Mouse (Mus musculus) spleen, adult 18-20 months (tissue): ENCODE measurements around the gene Gm20605.

ENCODE experiments used
- DNase-seq, 2 experiments: peaks; one replicate each; pipeline ENCODE4 v3.0.0; 2022; ENCODE audit warnings: mixed read lengths in 2 of 2

Gm20605 gene

DNA sequence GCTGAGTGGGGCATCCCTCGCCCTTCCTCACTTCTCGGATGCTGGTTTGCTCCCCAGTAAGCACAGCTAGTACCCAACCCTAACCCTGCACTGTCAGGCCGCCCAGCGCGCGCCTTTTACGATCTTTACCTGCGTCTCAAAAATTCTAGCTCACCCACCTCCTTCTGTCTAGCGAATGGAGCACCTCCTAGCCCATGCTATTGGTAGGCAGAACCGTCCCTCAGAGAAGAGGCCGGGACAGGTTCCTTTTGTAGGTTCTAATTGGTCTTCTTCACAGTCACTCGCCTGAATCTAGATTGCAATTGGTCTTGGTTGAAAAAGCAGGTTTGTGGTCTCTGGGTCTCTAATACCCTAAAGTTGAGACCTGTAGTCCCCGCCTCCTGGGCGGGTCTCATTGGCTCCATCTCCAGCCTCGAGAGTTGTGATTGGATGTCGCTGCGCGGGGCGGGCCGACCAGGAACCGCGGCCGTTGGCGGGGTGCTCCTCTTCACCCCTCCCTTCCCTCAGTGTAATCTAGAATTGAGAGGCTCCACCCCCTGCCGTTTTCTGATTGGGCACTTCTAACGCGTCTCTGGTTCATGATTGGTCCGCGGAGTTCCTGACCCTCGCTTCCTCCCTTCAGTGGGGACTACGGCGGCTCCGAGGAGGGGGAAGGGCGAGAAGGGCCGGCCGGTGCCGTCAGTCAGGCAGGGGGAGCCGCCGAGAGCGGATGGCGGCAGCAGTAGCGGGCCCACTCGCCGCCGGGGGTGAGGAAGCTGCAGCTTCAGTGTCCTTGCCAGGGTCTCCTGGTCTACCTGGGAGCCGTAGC, at the start of gene Gm20605, which contains the start of the genes Fbxo24 and Lrch4:
Gene Gm20605, plus strand, starts transcription at position 678 of the 808 bp plus-strand sequence.
Gene Fbxo24, minus strand, starts transcription at position 505 of the 808 bp plus-strand sequence.
Gene Lrch4, plus strand, starts transcription at position 624 of the 808 bp plus-strand sequence.
- peak; percentile 96 to 99 for DNase-seq

DNA sequence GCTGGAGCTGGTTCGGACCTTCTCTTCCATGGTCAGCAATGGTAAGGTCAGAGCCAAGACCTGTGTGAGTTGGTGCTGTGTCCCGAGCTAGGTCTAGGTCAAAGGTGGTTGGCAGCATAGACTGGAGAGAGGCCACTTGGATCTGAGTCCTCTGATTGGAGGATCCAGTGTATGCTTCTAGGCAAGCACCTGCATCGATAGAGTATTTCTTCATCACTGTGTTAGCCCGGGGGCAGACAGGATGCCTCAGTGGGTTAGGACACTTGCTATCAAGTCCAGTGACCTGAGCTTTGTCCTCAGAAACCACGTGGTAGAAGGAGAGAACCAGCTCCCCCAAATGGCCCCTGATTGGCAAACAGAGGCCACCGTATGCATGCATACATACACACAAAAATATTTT, 48.7 kb upstream of the Gm20605 start:
- DNase-seq: no peak

DNA sequence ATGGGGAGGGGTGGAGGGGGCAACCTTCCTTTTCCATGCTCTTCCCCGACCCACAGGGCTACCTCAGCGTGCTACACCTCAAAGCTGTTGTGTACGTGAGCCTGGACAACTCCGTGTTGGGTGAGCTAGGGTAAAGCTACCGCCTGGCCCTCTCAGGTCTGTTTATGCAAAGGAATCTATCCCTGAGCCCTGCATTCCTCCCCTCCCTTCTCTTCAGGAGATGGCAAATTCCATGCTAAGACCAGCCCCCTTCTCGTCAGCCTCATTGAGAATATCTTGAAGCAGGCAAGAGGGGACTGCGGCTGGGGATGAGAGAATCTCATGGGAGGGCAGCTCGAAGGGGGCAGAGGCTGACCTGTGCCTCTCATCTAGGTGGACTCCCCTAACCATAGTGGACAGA, 46.3 kb upstream of the Gm20605 start:
- no peak for DNase-seq

DNA sequence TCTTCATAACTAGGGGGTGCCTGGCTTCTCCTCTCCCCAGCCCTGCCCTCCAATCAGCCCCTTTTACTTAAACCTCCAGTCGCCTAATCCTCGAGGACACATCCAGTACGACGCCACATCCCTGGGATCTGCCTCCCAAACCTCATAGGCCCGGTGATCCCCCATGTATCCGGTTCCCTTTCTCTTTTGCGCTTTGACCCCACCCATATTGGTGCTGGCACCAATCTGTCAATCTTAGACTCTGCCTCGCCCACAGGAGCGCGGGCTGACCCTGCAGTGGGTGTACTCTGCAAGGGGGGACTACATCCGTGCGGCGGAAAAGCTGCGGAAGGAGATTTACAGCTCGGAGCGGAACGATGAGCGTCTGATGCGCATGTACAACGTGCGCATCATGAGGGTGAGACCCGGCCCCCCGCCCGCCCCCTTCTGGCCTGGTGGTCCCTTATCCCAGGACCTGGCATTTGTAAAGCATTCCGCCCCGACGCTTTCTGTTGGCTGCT, 45.3 kb upstream of the Gm20605 start:
- DNase-seq: no peak

DNA sequence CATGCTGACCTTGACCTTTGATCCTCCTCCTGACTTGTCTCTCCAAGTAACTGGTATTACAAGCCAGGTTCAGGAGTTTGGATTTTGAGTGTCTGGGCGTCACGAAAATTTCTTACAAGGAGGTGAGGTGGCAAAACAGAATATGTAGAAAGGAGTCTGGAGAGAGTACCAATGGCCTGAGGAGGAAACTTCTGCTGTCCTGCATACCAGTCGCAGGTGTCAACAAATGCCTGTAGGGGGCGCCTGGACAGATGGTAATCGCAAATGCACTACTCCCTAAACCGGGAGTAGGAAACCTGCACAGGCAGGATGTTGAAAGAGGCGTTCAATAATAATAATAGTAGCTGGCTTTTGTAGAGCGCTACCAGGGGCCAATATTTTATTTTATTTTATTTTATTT, 44.0 kb upstream of the Gm20605 start:
- peak; percentile 47 to 78 for DNase-seq

DNA sequence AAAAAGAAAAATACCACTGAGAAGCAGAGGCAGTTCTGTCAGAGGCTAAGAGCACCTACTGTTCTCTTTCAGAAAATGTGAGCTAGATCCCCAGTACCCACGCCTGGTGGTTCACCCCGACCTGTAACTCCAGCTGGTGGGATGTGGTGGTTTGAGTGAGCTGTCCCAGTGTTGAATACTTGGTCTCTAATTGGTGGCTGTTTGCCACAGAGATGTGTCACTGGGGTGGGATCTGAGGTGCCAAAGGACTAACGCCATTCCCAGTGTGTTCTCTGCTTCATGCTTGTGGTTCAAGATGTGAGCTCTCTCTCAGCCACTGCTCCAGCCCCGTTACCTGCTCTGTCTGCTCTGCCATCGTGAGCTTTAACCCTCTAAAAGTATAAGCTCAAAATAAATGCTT, 38.5 kb upstream of the Gm20605 start:
- DNase-seq: no peak

DNA sequence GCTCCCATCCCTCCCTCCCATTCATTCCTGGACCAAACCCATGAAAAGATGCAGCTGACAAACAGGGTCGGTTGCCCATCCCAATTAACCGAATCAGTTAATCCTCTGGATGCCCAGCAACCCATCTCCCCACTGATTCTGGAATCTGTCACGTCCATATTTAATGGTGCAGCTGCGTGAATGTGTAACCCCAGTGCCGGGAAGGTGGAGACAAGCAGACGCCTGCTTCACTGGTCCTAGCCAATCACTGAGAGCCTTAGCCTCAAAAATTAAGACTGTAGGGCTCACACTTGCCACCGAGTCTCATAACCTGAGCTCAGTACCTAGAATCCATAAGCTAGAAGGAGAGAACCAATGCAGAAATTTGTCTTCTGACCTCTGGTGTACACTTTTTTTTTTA, 33.1 kb upstream of the Gm20605 start:
- no peak for DNase-seq

DNA sequence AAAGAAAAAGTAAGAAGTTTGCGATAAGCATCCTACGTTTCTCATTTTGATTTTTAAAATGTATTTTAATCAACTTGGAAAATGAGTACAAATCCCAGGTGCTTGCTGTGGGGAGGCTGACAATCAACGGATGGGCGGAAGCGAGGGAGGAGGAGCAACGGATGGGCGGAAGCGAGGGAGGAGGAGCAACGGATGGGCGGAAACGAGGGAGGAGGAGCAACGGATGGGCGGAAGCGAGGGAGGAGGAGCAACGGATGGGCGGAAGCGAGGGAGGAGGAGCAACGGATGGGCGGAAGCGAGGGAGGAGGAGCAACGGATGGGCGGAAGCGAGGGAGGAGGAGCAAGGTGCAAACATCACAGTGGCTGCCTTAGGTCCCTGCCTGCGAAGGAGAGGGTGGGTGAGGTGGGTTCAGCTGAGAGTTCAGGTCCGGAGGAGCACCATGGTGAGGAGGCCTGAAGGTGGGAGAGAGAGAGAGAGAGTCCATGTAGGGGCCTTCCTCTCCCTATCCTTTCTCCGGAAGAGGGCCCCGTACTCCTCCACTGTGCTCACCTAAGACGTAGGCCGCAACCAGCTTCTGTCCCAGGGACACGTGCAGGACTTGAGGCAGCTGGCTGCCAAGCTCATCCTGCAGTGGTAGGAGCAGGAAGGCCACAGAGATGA, 32.2 kb upstream of the Gm20605 start:
- DNase-seq: peak; percentile 31 to 58

DNA sequence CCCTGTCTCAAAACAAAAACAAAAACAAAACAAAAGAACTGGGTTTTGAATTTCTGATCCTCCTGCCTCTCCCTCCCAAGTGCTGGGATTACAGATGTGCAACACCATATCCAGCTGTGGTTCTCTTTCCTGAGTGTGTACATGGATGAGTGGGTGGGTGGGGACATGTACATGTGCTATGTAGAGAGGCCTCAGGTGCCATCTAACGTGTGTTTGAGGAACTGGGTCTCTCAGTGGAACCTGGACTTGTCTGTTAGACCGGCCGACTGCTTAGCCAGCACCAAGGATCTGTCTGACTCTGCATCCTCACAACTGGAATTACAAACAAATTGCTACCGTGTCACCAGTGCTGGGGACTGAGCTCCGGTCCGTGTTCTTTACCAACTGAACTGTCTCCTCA, 31.4 kb upstream of the Gm20605 start:
- no peak for DNase-seq

DNA sequence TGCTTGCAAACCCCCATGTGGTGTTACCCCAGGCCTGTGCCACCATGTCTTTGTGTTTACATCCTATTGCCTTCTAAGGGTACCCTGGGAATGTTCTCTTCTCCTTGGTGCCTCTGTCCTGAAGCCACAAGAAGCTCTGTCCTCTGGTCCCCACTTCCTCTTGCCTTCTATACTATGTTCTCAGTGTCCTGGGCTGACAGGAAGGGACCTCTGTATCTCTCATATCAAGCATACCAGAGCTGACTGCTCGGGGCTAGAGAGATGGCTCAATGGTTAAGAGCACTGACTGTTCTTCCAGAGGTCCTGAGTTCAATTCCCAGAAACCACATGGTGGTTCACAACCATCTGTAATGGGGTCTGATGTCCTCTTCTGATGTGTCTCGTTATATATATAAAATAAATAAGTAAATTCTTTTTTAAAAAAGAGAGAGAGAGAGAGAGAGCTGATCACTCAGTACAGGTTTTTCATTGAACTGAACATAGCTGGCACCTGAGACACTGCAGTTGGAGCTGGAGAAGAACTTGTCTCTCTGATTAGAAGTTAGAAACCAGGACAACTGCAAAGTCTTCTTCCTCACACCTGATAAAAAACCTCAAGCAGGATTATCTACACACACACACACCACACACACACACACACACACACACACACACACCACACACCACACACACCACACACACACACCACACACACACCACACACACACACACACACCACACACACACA, 30.7 kb upstream of the Gm20605 start:
- DNase-seq: no peak

DNA sequence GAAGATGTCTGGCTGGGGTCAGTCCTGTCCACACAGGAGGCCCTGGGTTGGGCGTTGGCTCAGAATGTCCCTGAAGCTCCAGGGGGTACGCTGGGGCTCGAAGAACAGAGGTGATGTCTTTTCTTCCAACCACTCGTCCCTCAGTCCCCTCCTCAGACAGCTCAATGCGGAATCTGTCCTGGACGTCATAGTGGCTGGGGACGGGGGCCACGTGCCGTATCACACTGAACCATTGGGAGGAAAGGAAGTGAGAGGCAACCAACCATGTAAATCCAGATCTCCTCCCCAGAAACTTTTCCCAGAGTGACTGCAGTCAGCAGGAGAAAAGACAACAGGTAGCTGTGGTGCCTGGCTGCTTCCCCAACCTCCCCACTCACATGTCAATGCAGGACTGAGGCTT, 29.4 kb upstream of the Gm20605 start:
- no peak for DNase-seq

DNA sequence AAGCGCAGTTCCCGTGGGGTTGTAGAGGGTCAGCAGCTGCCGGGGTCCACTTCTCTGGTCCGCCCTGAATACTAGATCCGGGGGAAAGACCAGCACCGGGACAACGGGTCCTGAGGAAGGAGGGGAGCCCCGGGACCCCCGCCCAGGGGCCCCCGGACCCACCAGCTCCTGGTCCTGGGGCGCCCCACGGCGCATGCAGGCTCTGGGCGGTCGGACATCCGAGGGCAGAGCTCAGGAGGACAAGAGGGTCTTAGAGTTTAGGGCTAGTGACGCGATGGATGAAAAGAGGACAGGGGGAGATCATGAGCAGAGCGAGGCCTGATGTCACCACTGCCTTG, 28.7 kb upstream of the Gm20605 start:
- DNase-seq: no peak

DNA sequence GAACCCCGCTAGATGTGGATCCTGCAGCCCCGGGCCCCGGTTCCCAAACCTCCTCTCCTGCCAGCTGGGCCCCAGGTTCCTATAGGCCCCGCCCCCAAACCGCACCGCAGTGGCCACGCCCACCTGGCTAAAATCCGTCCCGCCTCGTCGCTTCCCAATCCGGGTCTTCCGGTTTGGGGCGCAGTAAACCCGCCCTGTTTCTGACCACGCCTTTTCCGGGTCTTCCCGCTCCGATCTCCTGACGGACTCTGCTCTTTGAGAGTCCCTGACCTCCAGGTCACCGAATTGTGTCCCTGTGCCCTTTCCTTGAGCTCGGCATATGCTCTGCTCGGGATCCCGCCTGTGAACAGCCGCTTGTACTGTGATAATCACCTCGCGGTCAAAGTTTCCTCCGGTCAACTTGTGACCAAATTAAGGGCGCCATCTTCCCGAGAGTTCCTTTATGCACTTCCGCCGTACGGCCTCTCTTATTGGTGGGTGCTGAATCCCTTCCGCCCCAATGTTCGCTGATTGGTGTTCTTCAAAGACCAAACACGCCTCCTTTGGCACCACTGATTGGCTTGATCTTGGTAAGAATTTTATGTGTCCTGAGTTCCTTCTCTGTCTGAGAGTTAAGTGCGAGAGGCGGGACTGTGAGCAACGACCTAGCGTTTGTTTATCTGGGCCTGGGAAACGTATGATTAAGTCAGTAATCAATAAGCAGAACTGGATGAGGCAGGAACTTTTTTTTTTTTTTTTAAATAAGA, 28.2 kb upstream of the Gm20605 start, which contains the start of gene Mospd3:
Gene Mospd3, minus strand, starts transcription at position 440 of the 746 bp plus-strand sequence.
- DNase-seq: peak; percentile 95 to 98

DNA sequence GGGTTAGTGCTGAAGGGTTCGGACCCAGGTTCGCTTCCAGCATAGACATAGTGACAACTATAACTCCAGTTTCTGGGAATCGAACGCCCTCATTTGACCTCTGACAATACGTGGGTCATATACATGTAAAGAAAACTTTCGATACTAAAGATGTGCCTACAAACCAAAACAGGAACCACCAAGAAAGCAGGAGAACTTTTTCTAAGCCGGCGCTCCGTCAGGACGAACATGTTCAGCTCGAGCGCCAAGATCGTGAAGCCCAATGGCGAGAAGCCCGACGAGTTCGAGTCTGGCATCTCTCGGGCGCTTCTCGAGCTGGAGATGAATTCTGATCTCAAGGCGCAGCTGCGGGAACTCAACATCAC, 27.6 kb upstream of the Gm20605 start:
- DNase-seq: no peak

DNA sequence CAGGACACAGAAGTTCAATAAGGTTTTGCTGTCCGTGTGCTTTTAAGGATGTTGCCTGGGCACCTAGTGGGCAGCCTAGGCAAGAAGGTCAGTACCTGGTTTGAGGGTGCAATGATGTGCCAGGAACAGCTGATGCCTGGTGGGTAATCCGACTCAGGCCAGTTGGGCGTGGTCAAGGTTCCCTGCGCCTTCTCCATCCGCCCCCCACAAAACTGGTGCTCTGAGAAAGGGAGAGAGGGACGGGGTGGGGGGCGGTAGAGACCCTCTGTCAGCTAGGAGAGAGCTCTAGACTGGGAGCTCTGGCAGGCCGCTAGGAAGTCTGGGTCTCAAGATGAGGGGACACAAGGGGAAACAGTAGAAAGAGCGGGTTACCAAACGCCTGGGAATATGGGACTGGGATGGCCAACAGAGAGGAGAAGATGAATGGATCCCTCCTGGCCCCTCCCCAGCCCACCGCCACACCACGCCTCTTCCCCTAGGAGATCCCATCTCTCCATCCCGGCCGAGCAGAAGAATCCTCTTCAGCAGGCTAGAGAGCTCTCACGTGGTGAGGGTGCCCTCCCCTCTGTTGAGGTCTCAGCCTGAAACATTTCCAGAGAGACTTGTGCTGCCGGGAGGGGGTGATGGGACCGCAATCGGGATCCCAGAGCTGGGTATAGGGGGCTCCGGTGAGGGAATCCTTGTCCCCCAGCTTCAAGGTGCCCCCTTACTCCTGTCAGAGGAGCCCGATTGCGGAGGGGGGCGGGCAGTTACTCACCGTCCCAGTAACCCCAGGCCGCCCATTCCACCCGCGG, 20.9 kb upstream of the Gm20605 start:
- DNase-seq: no peak

DNA sequence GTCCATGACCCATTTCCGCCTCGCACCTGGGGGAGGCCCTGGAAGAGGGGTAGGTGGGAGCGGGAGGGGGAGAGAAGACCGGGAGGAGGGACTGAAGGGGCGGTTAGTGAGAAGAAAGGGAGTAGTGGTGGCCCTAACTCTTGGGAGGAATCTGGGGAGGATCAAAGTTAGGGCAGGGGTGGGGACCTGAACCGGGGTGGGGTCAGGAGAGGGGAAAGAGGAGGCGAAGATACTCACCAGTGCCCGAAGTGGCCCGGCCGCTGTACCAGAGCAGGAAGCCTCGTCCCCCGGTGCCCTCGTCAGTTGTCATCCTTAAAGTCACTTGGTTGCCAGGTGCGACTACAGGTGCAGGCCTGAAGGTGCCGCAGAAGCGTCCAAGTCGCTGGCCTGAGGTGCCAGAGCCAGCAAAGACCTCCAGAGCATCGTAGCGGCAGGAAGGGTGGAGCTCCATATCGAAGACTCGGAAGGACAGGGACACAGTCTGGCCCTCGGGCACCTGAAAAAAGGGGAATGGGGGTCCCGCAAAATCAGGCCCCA, 20.3 kb upstream of the Gm20605 start:
- DNase-seq: no peak

DNA sequence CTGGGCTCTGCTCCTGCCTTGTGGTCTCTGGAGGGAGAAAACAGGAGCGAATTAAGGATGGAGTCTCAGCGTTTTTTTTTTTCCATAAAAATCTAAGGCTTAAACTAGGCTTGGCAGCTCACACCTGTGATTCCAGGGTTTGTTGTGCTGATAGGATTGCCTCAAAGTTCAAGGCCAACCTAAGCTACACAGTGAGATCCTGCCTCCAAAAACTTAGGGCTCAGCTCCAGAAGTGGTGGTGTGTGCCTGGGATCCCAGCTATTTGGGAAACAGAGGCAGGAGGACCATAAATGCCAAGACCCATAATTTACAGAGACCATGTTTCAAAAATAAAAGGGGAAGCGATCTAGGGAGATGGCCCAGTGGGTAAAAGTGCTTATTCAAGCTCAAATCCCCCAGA, 19.7 kb upstream of the Gm20605 start:
- no peak for DNase-seq

DNA sequence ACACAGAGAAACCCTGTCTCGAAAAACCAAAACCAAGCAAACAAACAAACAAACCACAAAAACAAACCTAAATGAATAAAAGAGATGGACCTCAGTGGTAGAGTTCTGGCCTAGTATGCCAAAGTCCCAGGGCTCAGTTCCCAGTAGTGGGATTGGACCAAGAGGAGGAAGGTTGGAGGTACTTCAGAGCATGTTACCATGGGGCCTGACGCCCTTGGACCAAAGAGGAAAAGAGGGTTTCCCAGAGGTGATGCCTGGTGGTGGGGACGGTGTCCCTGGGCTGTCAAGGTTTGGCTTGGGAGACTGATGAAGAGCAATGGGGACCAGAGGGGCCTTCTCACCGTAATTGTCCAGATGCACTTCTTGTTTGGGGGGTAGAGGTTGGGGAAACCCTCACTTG, 18.9 kb upstream of the Gm20605 start:
- no peak for DNase-seq

DNA sequence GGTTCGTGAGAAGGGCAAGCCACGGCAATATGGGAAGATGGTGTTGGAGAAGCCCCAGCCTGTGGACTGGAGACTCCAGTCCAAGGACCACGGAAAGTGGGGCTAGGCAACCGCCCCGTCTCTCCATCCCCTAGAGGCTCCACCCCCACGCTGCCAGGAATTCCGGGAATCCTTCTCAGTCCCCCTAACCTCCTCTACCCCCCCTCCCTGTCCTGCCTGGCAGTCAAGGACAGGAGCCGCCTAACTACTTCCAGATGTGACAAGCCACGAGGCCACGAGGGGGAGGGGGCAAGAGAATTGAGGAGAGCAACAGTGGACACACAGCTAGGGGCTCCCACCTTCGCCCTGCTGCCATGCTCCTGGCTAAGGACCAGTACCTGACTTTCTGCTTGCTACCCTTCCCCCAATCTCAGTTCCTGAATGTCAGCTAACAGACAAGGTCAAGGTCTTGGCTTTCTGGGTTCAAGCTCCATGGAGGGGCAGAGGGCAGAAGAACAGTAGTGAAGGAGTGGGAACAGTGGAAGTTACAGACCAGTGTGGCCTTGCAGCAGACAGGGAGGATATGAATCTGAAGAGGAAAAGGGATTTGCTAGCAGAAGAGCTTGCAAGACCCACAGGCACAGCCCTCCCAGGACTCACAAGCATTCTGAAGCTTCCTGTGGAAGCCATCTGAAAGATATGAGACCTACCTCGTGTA, 18.3 kb upstream of the Gm20605 start:
- DNase-seq: no peak

DNA sequence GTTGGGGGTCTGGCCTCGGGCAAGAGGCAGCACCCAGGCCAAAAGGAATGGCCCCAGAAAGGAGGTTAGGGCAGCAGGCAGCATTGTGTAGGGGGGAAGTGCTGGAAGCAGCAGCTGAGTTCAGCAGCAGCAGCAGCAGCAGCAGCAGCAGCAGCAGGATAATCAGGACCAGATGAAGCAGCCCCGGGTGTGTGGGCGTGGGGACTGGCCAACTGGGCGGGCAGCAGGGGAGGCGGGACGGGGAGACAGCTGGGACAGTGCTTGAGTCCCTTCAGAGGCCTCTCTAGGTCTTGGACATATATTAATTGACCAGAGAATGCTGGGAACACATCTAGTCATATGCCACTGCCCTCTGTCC, 17.8 kb upstream of the Gm20605 start:
- DNase-seq: no peak

DNA sequence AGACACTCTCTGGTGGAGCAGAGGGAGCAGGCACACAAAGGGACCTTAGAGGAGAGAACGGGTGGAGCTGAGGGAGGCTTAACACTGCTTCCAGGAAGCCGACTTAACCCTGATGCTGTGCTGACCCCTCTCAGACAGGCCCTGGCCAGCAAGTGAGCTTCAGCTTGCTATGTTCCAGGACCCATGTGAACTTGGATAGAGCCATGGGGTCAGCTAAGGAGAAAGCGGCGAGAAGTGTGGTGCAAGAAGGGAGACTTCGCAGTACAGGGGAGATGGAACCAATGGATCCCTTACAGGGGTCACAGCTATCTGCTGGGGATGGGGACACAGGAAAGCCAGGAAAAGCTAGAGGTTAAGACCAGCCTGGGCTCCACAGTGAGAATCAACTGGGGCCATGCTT, 15.9 kb upstream of the Gm20605 start:
- no peak for DNase-seq
